Mouse (Mus musculus) frontal cortex, postnatal 25 days (tissue): ENCODE results near the gene Myoz2.

Source experiments
- DNase-seq, 2 experiments: peaks; one replicate each; pipeline ENCODE4 v3.0.0; 2022; ENCODE audit warnings: low spot score in 2 of 2

Gene Myoz2

DNA sequence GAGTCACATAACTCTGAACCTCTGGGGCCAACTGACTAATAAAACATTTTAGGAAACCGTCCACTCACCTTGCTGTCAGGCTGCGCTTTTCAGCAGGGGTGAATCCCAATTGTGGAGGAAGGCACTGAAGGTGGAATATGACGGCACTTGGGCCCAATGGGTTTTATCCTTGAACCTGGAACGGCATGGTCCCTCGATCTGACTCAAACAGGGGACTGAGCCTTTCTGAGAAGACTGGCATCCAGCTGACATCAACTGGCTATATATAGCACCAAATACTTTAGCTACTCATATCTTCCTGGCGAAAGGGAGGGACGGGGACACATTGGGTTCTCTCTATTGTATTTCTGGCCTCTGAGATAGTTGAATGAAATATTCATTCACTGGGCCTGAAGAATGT lies at the start of gene Myoz2:
Myoz2 (minus strand) TSS at position 264 of the 400 bp plus-strand sequence.
- no peak for DNase-seq

GRCm38 (mm10) chr3:123081665-123082064 lies 46.9 kb upstream of the Myoz2 start:
- no peak for DNase-seq

- DNase-seq: no peak
Measured at GRCm38 (mm10) chr3:123080943-123081342, 46.1 kb upstream of the Myoz2 start.

GRCm38 (mm10) chr3:123080017-123080725 lies 45.4 kb upstream of the Myoz2 start:
- DNase-seq: no peak

- no peak for DNase-seq
Measured at GRCm38 (mm10) chr3:123075759-123076158, 40.9 kb upstream of the Myoz2 start.

- DNase-seq: no peak
Measured at GRCm38 (mm10) chr3:123075034-123075433, 40.2 kb upstream of the Myoz2 start.

- DNase-seq: no peak
Measured at GRCm38 (mm10) chr3:123073351-123073750, 38.5 kb upstream of the Myoz2 start.

- DNase-seq: no peak
Measured at GRCm38 (mm10) chr3:123072472-123072871, 37.7 kb upstream of the Myoz2 start.

DNA sequence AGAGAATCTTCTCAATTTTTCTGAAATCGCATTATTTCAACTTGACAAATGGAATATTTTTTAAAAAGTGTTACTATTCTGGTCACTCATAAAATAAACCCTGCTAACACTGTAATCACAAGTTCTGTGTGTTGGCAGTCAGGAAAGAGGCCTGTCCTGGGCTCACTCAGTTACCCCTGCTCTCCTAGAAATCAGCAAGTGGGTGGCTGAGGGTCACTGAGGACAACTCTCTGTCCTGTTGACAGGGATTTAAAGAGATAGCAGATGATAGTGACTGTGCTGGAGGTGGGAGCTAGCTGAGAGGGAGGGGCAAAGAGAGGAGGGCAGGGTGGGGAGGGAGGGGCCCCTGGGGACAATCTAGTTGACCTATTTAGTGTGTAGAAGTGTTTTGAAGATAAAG lies 36.2 kb upstream of the Myoz2 start:
- DNase-seq: no peak

- no peak for DNase-seq
Measured at GRCm38 (mm10) chr3:123066836-123067235, 32.0 kb upstream of the Myoz2 start.

- no peak for DNase-seq
Measured at GRCm38 (mm10) chr3:123065466-123065865, 30.7 kb upstream of the Myoz2 start.

- no peak for DNase-seq
Measured at GRCm38 (mm10) chr3:123064186-123064585, 29.4 kb upstream of the Myoz2 start.

DNA sequence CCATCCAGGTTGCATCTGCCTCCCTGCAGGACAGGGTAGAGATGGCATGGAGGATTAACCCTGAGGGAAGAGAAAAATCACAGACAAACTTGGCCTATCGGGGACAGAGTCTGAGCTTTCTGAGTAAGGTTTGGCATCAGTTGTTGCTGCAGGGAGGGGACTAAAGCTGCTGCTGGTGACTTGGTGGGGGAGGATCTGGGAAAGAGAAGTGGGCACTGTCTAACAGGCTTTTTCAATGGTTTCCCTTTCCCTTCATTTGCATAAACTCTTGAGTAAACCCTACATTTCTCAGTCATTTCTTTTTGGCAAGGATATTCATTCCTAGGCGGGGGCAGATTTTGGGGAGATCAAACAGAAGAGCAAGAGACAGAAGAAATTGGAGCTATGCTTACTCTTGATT lies 27.1 kb upstream of the Myoz2 start:
- no peak for DNase-seq

DNA sequence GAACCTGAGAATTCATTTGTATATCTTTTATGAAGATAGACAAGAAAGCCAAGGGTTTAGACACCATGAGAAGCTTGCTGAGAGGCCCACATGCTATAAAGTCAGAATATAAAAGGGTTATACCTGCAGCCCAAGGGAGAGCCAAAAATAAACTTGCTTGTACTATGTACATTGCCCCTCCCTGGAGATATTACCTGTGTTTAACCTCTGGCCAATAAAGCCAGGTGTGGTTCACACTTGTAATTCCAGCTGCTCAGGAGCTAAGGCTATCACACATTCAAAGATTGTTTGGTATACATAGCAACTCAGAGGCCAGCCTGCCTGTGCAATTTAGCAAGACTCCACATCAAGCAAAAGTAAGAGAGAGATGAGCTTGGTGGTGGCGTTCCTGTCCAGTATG lies 24.0 kb upstream of the Myoz2 start:
- no peak for DNase-seq

- no peak for DNase-seq
Measured at GRCm38 (mm10) chr3:123054178-123054577, 19.4 kb upstream of the Myoz2 start.

DNA sequence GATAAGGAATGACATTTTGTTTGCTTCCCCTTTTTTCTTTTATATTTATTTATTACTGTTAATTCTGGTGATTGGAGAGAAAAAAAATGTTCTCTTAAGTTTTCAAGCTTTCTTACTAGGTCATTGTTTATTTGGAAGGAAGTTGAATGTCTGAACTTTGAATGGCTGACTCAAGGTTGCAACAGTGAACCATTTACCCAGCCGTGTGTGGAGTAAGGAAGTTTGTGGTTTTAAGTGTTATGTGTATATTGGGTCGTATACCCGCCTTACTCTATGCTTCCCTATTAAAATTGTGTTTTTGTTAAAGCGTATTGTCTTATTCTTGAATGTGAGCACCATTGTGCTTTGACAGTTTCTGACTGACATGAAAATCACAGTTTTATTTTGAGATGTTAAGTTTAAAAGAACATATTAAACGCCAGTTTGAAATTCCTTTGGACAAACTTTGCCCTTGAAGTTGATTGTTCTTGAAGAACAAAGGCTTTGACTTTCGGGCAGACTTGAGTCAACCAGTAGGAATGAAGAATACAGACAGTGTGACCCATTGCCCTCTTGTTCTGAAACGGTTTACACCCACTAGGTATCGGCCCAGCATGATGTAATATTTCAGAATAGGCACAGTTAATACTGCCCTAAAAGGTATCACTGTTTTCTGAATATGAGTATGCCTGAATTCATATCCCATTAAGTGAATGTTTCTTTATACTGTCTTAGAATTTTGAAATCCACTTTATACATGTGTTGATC lies 18.6 kb upstream of the Myoz2 start:
- no peak for DNase-seq

DNA sequence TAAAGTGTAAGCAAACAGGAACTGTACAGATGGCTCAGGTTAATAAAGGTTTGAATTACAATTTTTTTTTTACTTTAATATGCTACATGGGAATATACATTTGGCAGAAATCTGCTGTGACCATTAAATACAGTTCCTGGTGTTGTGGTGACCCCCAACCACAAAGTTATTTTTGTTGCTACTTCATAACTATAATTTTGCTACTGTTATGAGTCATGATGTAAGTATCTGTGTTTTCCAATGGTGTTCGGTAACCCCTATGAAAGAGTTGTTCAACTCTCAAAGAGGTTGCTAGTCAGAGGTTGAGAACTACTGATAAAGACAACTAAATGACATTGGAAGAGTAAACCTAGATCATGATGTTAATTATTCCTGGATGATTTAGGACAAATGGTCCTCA lies 7.5 kb upstream of the Myoz2 start:
- no peak for DNase-seq

DNA sequence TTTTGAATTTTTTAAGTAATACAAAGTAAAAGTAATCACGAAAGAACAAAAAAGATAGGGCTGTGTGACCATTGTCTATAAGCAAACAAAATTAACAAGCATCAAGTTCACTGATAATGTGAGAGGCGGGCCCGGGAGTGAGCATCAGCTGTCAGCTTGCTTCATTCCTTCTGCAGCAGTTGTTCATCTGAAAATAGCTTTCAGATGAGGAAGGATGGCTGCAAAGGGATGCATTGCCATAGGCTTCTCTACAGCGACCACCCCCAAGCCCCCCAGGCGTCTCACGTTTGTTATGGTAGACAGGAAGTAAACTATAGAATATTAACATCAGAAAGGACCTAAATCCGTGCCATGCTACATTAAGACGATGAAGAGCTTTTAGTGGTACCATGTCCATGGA lies 1.0 kb downstream of the Myoz2 start:
- no peak for DNase-seq

DNA sequence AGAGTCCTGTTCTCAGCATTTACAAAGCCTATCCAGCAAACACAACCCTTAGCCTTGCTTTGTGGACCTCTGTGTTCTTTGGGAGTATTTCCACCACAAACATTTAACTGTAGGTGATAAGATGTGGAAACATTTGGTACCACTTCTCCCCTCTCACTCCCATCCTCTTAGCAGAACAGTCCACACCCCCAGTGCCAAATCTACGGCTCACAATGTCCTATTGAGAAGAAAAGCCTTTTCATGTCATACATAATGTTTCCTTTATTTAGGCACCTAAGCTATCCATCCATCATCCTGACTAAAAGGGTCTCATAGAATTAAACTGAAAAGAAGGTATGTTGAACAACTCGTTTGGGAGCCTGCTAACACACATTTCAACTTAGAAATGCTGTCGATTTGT lies 9.2 kb downstream of the Myoz2 start:
- no peak for DNase-seq

DNA sequence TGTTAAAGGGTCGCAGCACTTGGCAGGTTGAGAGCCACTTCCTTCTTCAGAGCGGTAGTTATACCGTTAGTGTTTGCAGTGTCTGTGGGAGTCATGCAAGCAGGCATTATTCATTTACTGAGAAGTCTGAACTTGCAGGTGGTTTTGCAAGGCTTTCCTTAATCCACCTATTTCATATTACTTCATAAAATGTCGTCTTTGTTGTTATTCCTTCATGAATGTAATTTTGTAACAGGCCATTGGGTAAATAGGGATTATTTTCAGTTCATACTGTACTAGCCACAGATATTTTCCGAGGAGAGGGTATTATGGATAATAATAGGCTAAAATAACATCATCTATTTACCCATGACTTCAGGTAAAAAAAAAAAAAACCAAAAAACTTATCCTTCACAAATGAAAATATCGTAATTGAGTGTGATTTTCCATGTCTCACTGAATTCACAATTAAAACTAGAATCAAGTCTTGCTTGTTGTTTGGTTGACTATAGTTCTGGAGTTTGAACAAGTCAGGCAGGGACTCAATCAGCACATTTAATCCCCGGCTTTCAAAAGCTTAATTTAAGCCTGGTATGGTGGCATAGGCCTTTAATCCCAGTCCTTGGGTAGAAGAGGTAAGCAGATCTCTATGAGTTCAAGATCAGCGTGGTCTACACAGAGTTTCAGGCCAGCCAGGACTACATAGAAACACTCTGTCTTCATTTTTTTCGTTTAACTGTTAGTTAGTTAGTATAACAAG lies 10.2 kb downstream of the Myoz2 start:
- DNase-seq: no peak

GRCm38 (mm10) chr3:123018792-123019191 lies 16.0 kb downstream of the Myoz2 start:
- no peak for DNase-seq

- no peak for DNase-seq
Measured at GRCm38 (mm10) chr3:123013476-123013875, 21.3 kb downstream of the Myoz2 start.

DNA sequence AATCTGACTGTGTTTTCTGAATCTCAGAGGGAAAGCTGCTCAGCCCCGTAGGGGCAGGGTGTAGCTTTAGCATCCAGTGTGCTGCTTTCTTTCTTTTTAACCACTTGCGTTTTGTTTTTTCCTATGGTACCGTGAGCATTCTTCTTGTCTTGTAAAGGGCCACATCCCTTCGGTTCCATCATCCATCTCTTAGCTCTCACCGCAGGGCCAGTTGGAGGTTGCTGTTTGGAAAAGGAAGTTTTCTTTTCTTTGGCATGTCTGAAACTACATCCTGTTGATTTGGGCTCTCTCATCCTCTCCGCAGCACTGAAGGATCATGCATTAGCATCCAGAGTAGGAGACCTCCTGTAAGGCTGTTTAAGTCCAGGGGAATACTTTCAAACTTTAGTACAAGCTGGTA lies 25.4 kb downstream of the Myoz2 start:
- no peak for DNase-seq
